Mouse (Mus musculus): ENCODE measurements at regions not wholly inside any gene's neighbourhood (a gene's known extent, or its start where the extent isn't known, plus 50 kb on each side); places are given as distances from the start of the nearest gene placed in this dataset.
"Not testable (repeated sequence)": the region's sequence is repeated elsewhere in the genome, so short reads cannot be mapped to it uniquely, and the experiment has no call there.

- DNase-seq, result no peak
Observed at GRCm38 (mm10) chr7:58310096-58310495, 345.9 kb upstream of the Atp10a start.

GRCm38 (mm10) chr7:58322381-58322780 lies 333.6 kb upstream of the Atp10a start:
- DNase-seq, result no peak

- DNase-seq, result no peak
Observed at GRCm38 (mm10) chr7:58367384-58367783, 288.6 kb upstream of the Atp10a start.

- DNase-seq, result no peak
Observed at GRCm38 (mm10) chr7:58383401-58383800, 272.6 kb upstream of the Atp10a start.

GRCm38 (mm10) chr7:58388326-58388725 lies 267.6 kb upstream of the Atp10a start:
- DNase-seq, result no peak

GRCm38 (mm10) chr7:58392391-58393115 lies 263.4 kb upstream of the Atp10a start:
- no peak for DNase-seq

GRCm38 (mm10) chr7:58397992-58398391 lies 258.0 kb upstream of the Atp10a start:
- no peak for DNase-seq

GRCm38 (mm10) chr7:58398558-58399144 lies 257.3 kb upstream of the Atp10a start:
- DNase-seq, result no peak

- peak; percentile 96 for DNase-seq
Observed at GRCm38 (mm10) chr7:58399145-58399604, 256.8 kb upstream of the Atp10a start.

- DNase-seq, result no peak
Observed at GRCm38 (mm10) chr7:58399651-58400050, 256.3 kb upstream of the Atp10a start.

- no peak for DNase-seq
Observed at GRCm38 (mm10) chr7:58400594-58400993, 255.4 kb upstream of the Atp10a start.

- no peak for DNase-seq
Observed at GRCm38 (mm10) chr7:58436888-58437625, 218.9 kb upstream of the Atp10a start.

- no peak for DNase-seq
Observed at GRCm38 (mm10) chr7:58442535-58443184, 213.3 kb upstream of the Atp10a start.

GRCm38 (mm10) chr7:58443297-58443696 lies 212.7 kb upstream of the Atp10a start:
- DNase-seq, result no peak

- DNase-seq, result no peak
Observed at GRCm38 (mm10) chr7:58445781-58446180, 210.2 kb upstream of the Atp10a start.

- no peak for DNase-seq
Observed at GRCm38 (mm10) chr7:58446261-58446660, 209.7 kb upstream of the Atp10a start.

GRCm38 (mm10) chr7:58448727-58449126 lies 207.2 kb upstream of the Atp10a start:
- no peak for DNase-seq

- no peak for DNase-seq
Observed at GRCm38 (mm10) chr7:58451981-58452380, 204.0 kb upstream of the Atp10a start.

GRCm38 (mm10) chr7:58458146-58458545 lies 197.8 kb upstream of the Atp10a start:
- DNase-seq, result not testable (repeated sequence)

- no peak for DNase-seq
Observed at GRCm38 (mm10) chr7:58460939-58461338, 195.0 kb upstream of the Atp10a start.

- DNase-seq, result no peak
Observed at GRCm38 (mm10) chr7:58473150-58473549, 182.8 kb upstream of the Atp10a start.

- DNase-seq, result no peak
Observed at GRCm38 (mm10) chr7:58475139-58475538, 180.8 kb upstream of the Atp10a start.

- DNase-seq, result no peak
Observed at GRCm38 (mm10) chr7:58488250-58488649, 167.7 kb upstream of the Atp10a start.
